In the genomic region with DNA sequence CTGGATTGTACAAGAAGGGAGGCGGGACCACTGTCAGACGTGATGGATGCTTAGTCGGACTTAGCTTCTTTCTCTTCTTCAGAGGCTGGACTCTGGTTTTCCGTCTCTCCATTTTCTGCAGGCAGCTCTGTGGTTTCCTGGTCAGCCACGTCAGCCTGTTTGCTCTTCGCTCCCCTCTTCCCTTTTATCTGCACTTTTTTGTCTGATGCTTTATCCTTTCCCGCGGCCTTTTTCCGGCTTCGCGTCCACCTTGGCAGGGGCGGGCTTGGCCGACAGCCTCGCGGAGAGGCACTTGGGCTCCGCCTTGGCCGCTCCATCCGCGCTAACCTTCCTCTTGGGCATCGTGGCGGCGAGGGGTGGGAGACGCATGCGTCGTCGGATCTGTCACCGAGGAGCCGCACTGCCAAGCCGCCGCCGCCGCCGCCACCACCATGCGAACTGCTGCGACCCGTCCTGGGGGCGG, we compare ENCODE assay signal across 8 mouse cellular contexts. TPM values are rescaled to one million over a fixed set of nuclear protein-coding genes. Genes with fewer than 3 reads are reported as not detected.
DNase-seq lines count a peak whose midpoint lies in the region; ATAC-seq and TF ChIP-seq lines count a peak whose summit lies in the region.
"Not testable (repeated sequence)": the region's sequence is repeated elsewhere in the genome, so short reads cannot be mapped to it uniquely, and the experiment has no call there.

No protein-coding gene starts in this region.

- H3K36me3 ChIP-seq in ES-Bruce4 (ENCODE audit: control insufficient read depth, insufficient read depth, low read length, poor library complexity, severe bottlenecking); forebrain, embryonic 16.5 days (ENCODE audit: control insufficient read depth, insufficient read depth); liver, embryonic 16.5 days (ENCODE audit: control insufficient read depth, insufficient read depth); neural tube, embryonic 13.5 days; testis, adult 2 months (ENCODE audit: control insufficient read depth, insufficient read depth, low read length): not testable (repeated sequence)

- DNase-seq in cerebellum, adult 2 months: peak; percentile 79 to 80
- DNase-seq in heart, postnatal 25 days (ENCODE audit: low spot score): peak; percentile 14
- DNase-seq in layer of hippocampus, adult 11-12 months (ENCODE audit: low spot score): peak; percentile 28

- not testable (repeated sequence) for H3K9ac ChIP-seq in ES-Bruce4 (ENCODE audit: low read depth, poor library complexity, severe bottlenecking)
- H3K9ac ChIP-seq in forebrain, embryonic 16.5 days (replicated peaks; ENCODE audit: low read depth, low read length): peak overlapping the region; percentile 59
- peak overlapping the region; percentile 16; the same call in 1 of the 2 replicates for H3K9ac ChIP-seq in liver, embryonic 16.5 days (ENCODE audit: low read depth, low read length)
- peak overlapping the region; percentile 64 for H3K9ac ChIP-seq in neural tube, embryonic 13.5 days

- H3K27me3 ChIP-seq in ES-Bruce4 (ENCODE audit: control insufficient read depth, insufficient read depth, low read length, poor library complexity, severe bottlenecking); cerebellum, adult 2 months (ENCODE audit: control insufficient read depth, insufficient read depth, low read length); forebrain, embryonic 16.5 days (replicated peaks; ENCODE audit: control insufficient read depth, insufficient read depth, low read length); liver, embryonic 16.5 days (ENCODE audit: control insufficient read depth, insufficient read depth, low read depth, low read length); neural tube, embryonic 13.5 days; testis, adult 2 months (ENCODE audit: control insufficient read depth, insufficient read depth, low read length): not testable (repeated sequence)

- H3K4me1 ChIP-seq in ES-Bruce4 (ENCODE audit: control insufficient read depth, insufficient read depth, low read length); cerebellum, adult 2 months (ENCODE audit: control insufficient read depth, insufficient read depth, low read length); forebrain, embryonic 16.5 days (replicated peaks; ENCODE audit: control insufficient read depth, insufficient read depth, low read length); liver, embryonic 16.5 days (ENCODE audit: control insufficient read depth, low read depth, low read length); neural tube, embryonic 13.5 days (replicated peaks); testis, adult 2 months (ENCODE audit: control insufficient read depth, insufficient read depth, low read length): not testable (repeated sequence)

- intact Hi-C loops in heart, postnatal 25 days (cut with DNase I): loop anchor here (5.0 kb wide), 1 partner anchor 37 kb away; the partner anchor contains the start of gene Vbp1

- H3K4me3 ChIP-seq in ES-Bruce4 (ENCODE audit: low read depth, low read length): peak overlapping the region; percentile 36
- H3K4me3 ChIP-seq in cerebellum, adult 2 months (replicated peaks; ENCODE audit: insufficient read depth, low read depth, low read length): peak overlapping the region; percentile 59
- peak overlapping the region; percentile 47 for H3K4me3 ChIP-seq in forebrain, embryonic 16.5 days (replicated peaks; ENCODE audit: low read length)
- peak overlapping the region; percentile 49 for H3K4me3 ChIP-seq in liver, embryonic 16.5 days (ENCODE audit: low read depth, low read length)
- H3K4me3 ChIP-seq in neural tube, embryonic 13.5 days: peak overlapping the region; percentile 43
- peak overlapping the region; percentile 79 for H3K4me3 ChIP-seq in testis, adult 2 months (ENCODE audit: control insufficient read depth, low read depth, low read length)

- WGBS in cerebellum, adult 2 months: 8% methylated on average over 36 of the region's 37 CpGs
- WGBS in forebrain, embryonic 16.5 days: 15% methylated on average over 37 of the region's 37 CpGs
- 22% methylated on average over 37 of the region's 37 CpGs for WGBS in liver, embryonic 16.5 days (ENCODE audit: insufficient replicate concordance)
- WGBS in neural tube, embryonic 13.5 days: 12% methylated on average over 37 of the region's 37 CpGs

- H3K9me3 ChIP-seq in ES-Bruce4 (replicated peaks; ENCODE audit: control insufficient read depth, insufficient read depth, low read length, poor library complexity, severe bottlenecking); forebrain, embryonic 16.5 days (ENCODE audit: control insufficient read depth, low read length); liver, embryonic 16.5 days (replicated peaks; ENCODE audit: control insufficient read depth, low read length); neural tube, embryonic 13.5 days: not testable (repeated sequence)

- TF ChIP-seq CTCF in ES-Bruce4 (IDR thresholded peaks at IDR 0.05; ENCODE audit: low read depth, low read length); cerebellum, adult 2 months (IDR thresholded peaks at IDR 0.05; ENCODE audit: borderline replicate concordance, insufficient read depth, low read depth, low read length); testis, adult 2 months (IDR thresholded peaks at IDR 0.05; ENCODE audit: control insufficient read depth, insufficient read depth, insufficient replicate concordance, low read depth, low read length): not testable (repeated sequence)

- not testable (repeated sequence) for TF ChIP-seq EP300 in ES-Bruce4 (IDR thresholded peaks at IDR 0.05; ENCODE audit: insufficient read depth, low read depth, low read length)

- H3K27ac ChIP-seq in ES-Bruce4 (ENCODE audit: insufficient read depth, low read length); cerebellum, adult 2 months (ENCODE audit: insufficient read depth, low read length); forebrain, embryonic 16.5 days (ENCODE audit: low read length); liver, embryonic 16.5 days (ENCODE audit: low read length); testis, adult 2 months (ENCODE audit: control insufficient read depth, insufficient read depth, low read depth, low read length): not testable (repeated sequence)
- H3K27ac ChIP-seq in neural tube, embryonic 13.5 days (replicated peaks): peak overlapping the region; percentile 69

- TF ChIP-seq POLR2A in ES-Bruce4 (IDR thresholded peaks at IDR 0.05; ENCODE audit: insufficient read depth, low read length); testis, adult 2 months (IDR thresholded peaks at IDR 0.05; ENCODE audit: control insufficient read depth, low read depth, low read length): not testable (repeated sequence)
- peak; percentile 32; the same call in 1 of the 2 replicates for TF ChIP-seq POLR2A in cerebellum, adult 2 months (IDR thresholded peaks at IDR 0.05; ENCODE audit: borderline replicate concordance, insufficient read depth, low read length)

- ATAC-seq in forebrain, embryonic 16.5 days: peak; percentile 97
- peak; percentile 35; the same call in 1 of the 2 replicates for ATAC-seq in liver, embryonic 16.5 days (ENCODE audit: low read depth)
- peak; percentile 97 for ATAC-seq in neural tube, embryonic 13.5 days (ENCODE audit: low read depth)

- H3K4me2 ChIP-seq in forebrain, embryonic 16.5 days (ENCODE audit: low read length): peak overlapping the region; percentile 45
- H3K4me2 ChIP-seq in liver, embryonic 16.5 days (ENCODE audit: low read depth, low read length): peak overlapping the region; percentile 58
- peak overlapping the region; percentile 46 for H3K4me2 ChIP-seq in neural tube, embryonic 13.5 days

RNA-seq across cellular contexts. Expression of gene Vbp1, which starts 38.9 kb away (rescaled TPM):
- polyA plus RNA-seq in ES-Bruce4 (2011; ENCODE audit: insufficient read depth, insufficient read length, low read depth, missing spikeins): 195 and 204 TPM in 2 replicates
- 86.5 and 88.9 TPM in 2 replicates for polyA plus RNA-seq in cerebellum, adult 2 months (2012; rRNA removed)
- 301 and 341 TPM in 2 replicates for polyA plus RNA-seq in forebrain, embryonic 16.5 days (2015; fragmentation: Nextera tagmentation; extraction: Ambion mirVana)
- 10 to 100 TPM; 41.2 to 50.5 TPM for total RNA-seq in heart, postnatal 25 days (2021)
- polyA plus RNA-seq in liver, embryonic 16.5 days (2015; fragmentation: Nextera tagmentation; extraction: Ambion mirVana): 85.5 and 114 TPM in 2 replicates
- polyA plus RNA-seq in neural tube, embryonic 13.5 days (2015; fragmentation: Nextera tagmentation; extraction: Ambion mirVana): 361 and 368 TPM in 2 replicates
- 0.99 and 2.0 TPM in 2 replicates for polyA plus RNA-seq in testis, adult 2 months (2012; rRNA removed)

RNA-seq across cellular contexts. Expression of gene Brcc3, which starts 58.8 kb away (rescaled TPM):
- polyA plus RNA-seq in ES-Bruce4 (2011; ENCODE audit: insufficient read depth, insufficient read length, low read depth, missing spikeins): 39.6 and 42.4 TPM in 2 replicates
- polyA plus RNA-seq in cerebellum, adult 2 months (2012; rRNA removed): 24.9 and 26.4 TPM in 2 replicates
- polyA plus RNA-seq in forebrain, embryonic 16.5 days (2015; fragmentation: Nextera tagmentation; extraction: Ambion mirVana): 58.0 and 62.3 TPM in 2 replicates
- 10 to 100 TPM; 22.9 to 29.2 TPM for total RNA-seq in heart, postnatal 25 days (2021)
- polyA plus RNA-seq in liver, embryonic 16.5 days (2015; fragmentation: Nextera tagmentation; extraction: Ambion mirVana): 29.3 and 34.1 TPM in 2 replicates
- polyA plus RNA-seq in neural tube, embryonic 13.5 days (2015; fragmentation: Nextera tagmentation; extraction: Ambion mirVana): 55.0 and 62.6 TPM in 2 replicates
- 1.2 and 1.3 TPM in 2 replicates for polyA plus RNA-seq in testis, adult 2 months (2012; rRNA removed)

RNA-seq across cellular contexts. Expression of gene Mtcp1, which starts 58.8 kb away (rescaled TPM):
- polyA plus RNA-seq in ES-Bruce4 (2011; ENCODE audit: insufficient read depth, insufficient read length, low read depth, missing spikeins): 11.8 and 14.6 TPM in 2 replicates
- 8.3 and 10.1 TPM in 2 replicates for polyA plus RNA-seq in cerebellum, adult 2 months (2012; rRNA removed)
- 10.0 and 11.5 TPM in 2 replicates for polyA plus RNA-seq in forebrain, embryonic 16.5 days (2015; fragmentation: Nextera tagmentation; extraction: Ambion mirVana)
- total RNA-seq in heart, postnatal 25 days (2021): 1 to 10 TPM; 2.2 to 3.6 TPM
- 5.3 and 6.3 TPM in 2 replicates for polyA plus RNA-seq in liver, embryonic 16.5 days (2015; fragmentation: Nextera tagmentation; extraction: Ambion mirVana)
- polyA plus RNA-seq in neural tube, embryonic 13.5 days (2015; fragmentation: Nextera tagmentation; extraction: Ambion mirVana): 4.9 and 5.8 TPM in 2 replicates
- polyA plus RNA-seq in testis, adult 2 months (2012; rRNA removed): 1.4 and 1.8 TPM in 2 replicates

RNA-seq across cellular contexts. Expression of gene Cmc4, which starts 58.8 kb away (rescaled TPM):
- 8.4 and 11.8 TPM in 2 replicates for polyA plus RNA-seq in ES-Bruce4 (2011; ENCODE audit: insufficient read depth, insufficient read length, low read depth, missing spikeins)
- polyA plus RNA-seq in cerebellum, adult 2 months (2012; rRNA removed): 20.3 and 20.6 TPM in 2 replicates
- polyA plus RNA-seq in forebrain, embryonic 16.5 days (2015; fragmentation: Nextera tagmentation; extraction: Ambion mirVana): 24.2 and 26.9 TPM in 2 replicates
- total RNA-seq in heart, postnatal 25 days (2021): 10 to 100 TPM; 11.1 TPM
- 11.2 and 12.2 TPM in 2 replicates for polyA plus RNA-seq in liver, embryonic 16.5 days (2015; fragmentation: Nextera tagmentation; extraction: Ambion mirVana)
- 21.7 and 25.1 TPM in 2 replicates for polyA plus RNA-seq in neural tube, embryonic 13.5 days (2015; fragmentation: Nextera tagmentation; extraction: Ambion mirVana)
- polyA plus RNA-seq in testis, adult 2 months (2012; rRNA removed): 0.76 and 1.1 TPM in 2 replicates

Comparison
In these comparisons a context has a peak if more than half of its experiments do, and no peak if none do; other contexts are left out.
1. DNase-seq: peak in every context shown above with its lines; median percentile 80 in cerebellum, adult 2 months; 28 in layer of hippocampus, adult 11-12 months; 14 in heart, postnatal 25 days.
2. ATAC-seq: peak in every context shown above with its lines; median percentile 97 in forebrain, embryonic 16.5 days; 97 in neural tube, embryonic 13.5 days; 35 in liver, embryonic 16.5 days.
3. RNA of gene Vbp1, which starts 38.9 kb away (polyA plus RNA-seq): 361 to 368 TPM in neural tube, embryonic 13.5 days, 301 to 341 TPM in forebrain, embryonic 16.5 days, 195 to 204 TPM in ES-Bruce4, 86.5 to 88.9 TPM in cerebellum, adult 2 months and 85.5 to 114 TPM in liver, embryonic 16.5 days; 0.99 to 2.0 TPM in testis, adult 2 months; every median in the first group is over 10 times any median in the second.
4. RNA of gene Brcc3, which starts 58.8 kb away (polyA plus RNA-seq): 58.0 to 62.3 TPM in forebrain, embryonic 16.5 days, 55.0 to 62.6 TPM in neural tube, embryonic 13.5 days, 39.6 to 42.4 TPM in ES-Bruce4, 29.3 to 34.1 TPM in liver, embryonic 16.5 days and 24.9 to 26.4 TPM in cerebellum, adult 2 months; 1.2 to 1.3 TPM in testis, adult 2 months; every median in the first group is over 10 times any median in the second.
5. Peak in every context shown above with its lines, with median percentiles within 50 percentile points of each other: H3K4me3 ChIP-seq and H3K4me2 ChIP-seq.